Mouse (Mus musculus): ENCODE data around the gene 4930558K02Rik.

- TF ChIP-seq CTCF (IDR thresholded peaks at IDR 0.05; ENCODE audit: borderline replicate concordance, extremely low read depth, insufficient read depth, insufficient read length) (no peak), POLR2A (IDR thresholded peaks at IDR 0.05; ENCODE audit: borderline replicate concordance, extremely low read depth, insufficient read depth, insufficient read length, poor library complexity, severe bottlenecking) (no peak)
Observed at GRCm38 (mm10) chr1:161999338-161999737, 19.9 kb upstream of the 4930558K02Rik start.

All from brain, embryonic 14.5 days (tissue).